Comparison of ENCODE assay signal across 8 mouse cellular contexts in genomic region chr11:59808170-59808960, GRCm38 (mm10). TPM values are rescaled to one million over a fixed set of nuclear protein-coding genes. Genes with fewer than 3 reads are reported as not detected.
DNase-seq lines count a peak whose midpoint lies in the region; ATAC-seq and TF ChIP-seq lines count a peak whose summit lies in the region.

No protein-coding gene starts in this region.

- TF ChIP-seq CTCF in cerebellum, adult 2 months (IDR thresholded peaks at IDR 0.05; ENCODE audit: borderline replicate concordance, insufficient read depth, low read depth, low read length), result peak; percentile 41; the same call in 1 of the 2 replicates
- no peak for TF ChIP-seq CTCF in spleen, adult 2 months (IDR thresholded peaks at IDR 0.05; ENCODE audit: extremely low read depth, insufficient read depth, insufficient read length, insufficient replicate concordance)

- H3K27ac ChIP-seq in cerebellum, adult 2 months (ENCODE audit: insufficient read depth, low read length), result peak overlapping the region; percentile 26
- peak overlapping the region; percentile 19; the same call in 1 of the 2 replicates for H3K27ac ChIP-seq in spleen, adult 2 months (ENCODE audit: insufficient read depth, low read length)
- H3K27ac ChIP-seq in limb, embryonic 13.5 days, result no peak overlapping the region
- peak overlapping the region; percentile 35 for H3K27ac ChIP-seq in stomach, embryonic 16.5 days (ENCODE audit: low read length)

- peaks cover 36% of the 10 kb centered on the region for H3K36me3 ChIP-seq in spleen, adult 2 months (ENCODE audit: control insufficient read depth, insufficient read depth, low read length)
- peaks cover 46% of the 10 kb centered on the region for H3K36me3 ChIP-seq in limb, embryonic 13.5 days
- peaks cover 6% of the 10 kb centered on the region; the same call in 1 of the 2 replicates for H3K36me3 ChIP-seq in stomach, embryonic 16.5 days (ENCODE audit: control insufficient read depth, insufficient read depth, low read length)

- H3K9ac ChIP-seq in limb, embryonic 13.5 days, result peak overlapping the region; percentile 91
- H3K9ac ChIP-seq in stomach, embryonic 16.5 days (ENCODE audit: low read length), result peak overlapping the region; percentile 98

- peak overlapping the region; percentile 84 for H3K4me3 ChIP-seq in cerebellum, adult 2 months (replicated peaks; ENCODE audit: insufficient read depth, low read depth, low read length)
- peak overlapping the region; percentile 83; the same call in 1 of the 2 replicates for H3K4me3 ChIP-seq in spleen, adult 2 months (ENCODE audit: extremely low read depth, insufficient read depth, insufficient read length)
- H3K4me3 ChIP-seq in limb, embryonic 13.5 days, result peak overlapping the region; percentile 63
- H3K4me3 ChIP-seq in stomach, embryonic 16.5 days (replicated peaks; ENCODE audit: low read length), result peak overlapping the region; percentile 76

- WGBS in cerebellum, adult 2 months, result 8% methylated on average over 14 of the region's 14 CpGs
- 71% methylated on average over 14 of the region's 14 CpGs for WGBS in spleen, adult 2 months
- 71% methylated on average over 14 of the region's 14 CpGs for WGBS in limb, embryonic 13.5 days
- WGBS in stomach, embryonic 16.5 days, result 65% methylated on average over 14 of the region's 14 CpGs

- H3K27me3 ChIP-seq in cerebellum, adult 2 months (ENCODE audit: control insufficient read depth, insufficient read depth, low read length), result no peaks in the 10 kb centered on the region
- no peaks in the 10 kb centered on the region for H3K27me3 ChIP-seq in spleen, adult 2 months (ENCODE audit: control insufficient read depth, insufficient read depth, low read length)
- no peaks in the 10 kb centered on the region for H3K27me3 ChIP-seq in limb, embryonic 13.5 days
- H3K27me3 ChIP-seq in stomach, embryonic 16.5 days (ENCODE audit: control insufficient read depth, insufficient read depth, low read length), result no peaks in the 10 kb centered on the region

- no peak for TF ChIP-seq POLR2A in cerebellum, adult 2 months (IDR thresholded peaks at IDR 0.05; ENCODE audit: borderline replicate concordance, insufficient read depth, low read length)
- no peak for TF ChIP-seq POLR2A in spleen, adult 2 months (IDR thresholded peaks at IDR 0.05; ENCODE audit: low read depth, low read length)

- peak overlapping the region; percentile 83 for H3K4me2 ChIP-seq in limb, embryonic 13.5 days (replicated peaks)
- H3K4me2 ChIP-seq in stomach, embryonic 16.5 days (ENCODE audit: low read depth, low read length), result peak overlapping the region; percentile 78

- H3K4me1 ChIP-seq in cerebellum, adult 2 months (ENCODE audit: control insufficient read depth, insufficient read depth, low read length), result peaks cover 35% of the 10 kb centered on the region
- H3K4me1 ChIP-seq in spleen, adult 2 months (ENCODE audit: control insufficient read depth, insufficient read depth, insufficient read length), result peaks cover 6% of the 10 kb centered on the region; the same call in 1 of the 2 replicates
- H3K4me1 ChIP-seq in limb, embryonic 13.5 days, result peaks cover 21% of the 10 kb centered on the region
- peaks cover 14% of the 10 kb centered on the region for H3K4me1 ChIP-seq in stomach, embryonic 16.5 days (ENCODE audit: control insufficient read depth, insufficient read depth, low read length)

- H3K9me3 ChIP-seq in limb, embryonic 13.5 days, result no peaks in the 10 kb centered on the region
- no peaks in the 10 kb centered on the region for H3K9me3 ChIP-seq in stomach, embryonic 16.5 days (replicated peaks; ENCODE audit: control insufficient read depth, low read length)

- DNase-seq in cerebellum, adult 2 months, result peak; percentile 44 to 46
- DNase-seq in cerebellum, adult 11-12 months, result no peak
- DNase-seq in spleen, adult 2 months (ENCODE audit: low read depth in 1 of 2, low spot score in 2 of 2), result no peak
- no peak for DNase-seq in spleen, postnatal 36 days (ENCODE audit: low spot score in 2 of 2)
- no peak for DNase-seq in spleen, adult 18-20 months

- no peak for ATAC-seq in limb, embryonic 13.5 days (ENCODE audit: low FRiP score, low read depth)
- no peak for ATAC-seq in stomach, embryonic 16.5 days (ENCODE audit: insufficient read depth, low FRiP score)
- no peak; the same call in 1 of the 2 replicates for ATAC-seq in megakaryocyte-erythroid progenitor cell, adult 5-6 weeks (replicated peaks; ENCODE audit: low FRiP score, low TSS enrichment, poor library complexity, severe bottlenecking)

RNA-seq across cellular contexts. Expression of gene Flcn, which starts 1.5 kb away (rescaled TPM):
- 81.1 and 88.2 TPM in 2 replicates for polyA plus RNA-seq in cerebellum, adult 2 months (2012; rRNA removed)
- 43.1 and 48.4 TPM in 2 replicates for polyA plus RNA-seq in spleen, adult 2 months (2012; rRNA removed)
- polyA plus RNA-seq in limb, embryonic 13.5 days (2015; fragmentation: Nextera tagmentation; extraction: Ambion mirVana), result 38.4 and 40.8 TPM in 2 replicates
- polyA plus RNA-seq in stomach, embryonic 16.5 days (2015; fragmentation: Nextera tagmentation; extraction: Ambion mirVana), result 34.1 and 35.6 TPM in 2 replicates
- total RNA-seq in megakaryocyte-erythroid progenitor cell, adult 5-6 weeks (2014; fragmentation: Nextera tagmentation), result 25.4 and 31.1 TPM in 2 replicates
- 17.0 and 21.1 TPM in 2 replicates for total RNA-seq in megakaryocyte-erythroid progenitor cell, adult 5-6 weeks (2017)

RNA-seq across cellular contexts. Expression of gene Pld6, which starts 20.9 kb away (rescaled TPM):
- 2.3 and 2.5 TPM in 2 replicates for polyA plus RNA-seq in cerebellum, adult 2 months (2012; rRNA removed)
- polyA plus RNA-seq in spleen, adult 2 months (2012; rRNA removed), result 0.69 and 0.96 TPM in 2 replicates
- polyA plus RNA-seq in limb, embryonic 13.5 days (2015; fragmentation: Nextera tagmentation; extraction: Ambion mirVana), result 4.7 and 4.9 TPM in 2 replicates
- polyA plus RNA-seq in stomach, embryonic 16.5 days (2015; fragmentation: Nextera tagmentation; extraction: Ambion mirVana), result 6.0 and 7.7 TPM in 2 replicates
- 2.6 and 2.8 TPM in 2 replicates for total RNA-seq in megakaryocyte-erythroid progenitor cell, adult 5-6 weeks (2014; fragmentation: Nextera tagmentation)
- 1.4 and 2.1 TPM in 2 replicates for total RNA-seq in megakaryocyte-erythroid progenitor cell, adult 5-6 weeks (2017)

RNA-seq across cellular contexts. Expression of gene Nt5m, which starts 30.9 kb away (rescaled TPM):
- 99.5 and 99.6 TPM in 2 replicates for polyA plus RNA-seq in cerebellum, adult 2 months (2012; rRNA removed)
- polyA plus RNA-seq in spleen, adult 2 months (2012; rRNA removed), result 16.2 and 16.7 TPM in 2 replicates
- 40.3 and 44.8 TPM in 2 replicates for polyA plus RNA-seq in limb, embryonic 13.5 days (2015; fragmentation: Nextera tagmentation; extraction: Ambion mirVana)
- polyA plus RNA-seq in stomach, embryonic 16.5 days (2015; fragmentation: Nextera tagmentation; extraction: Ambion mirVana), result 29.4 and 31.6 TPM in 2 replicates
- total RNA-seq in megakaryocyte-erythroid progenitor cell, adult 5-6 weeks (2014; fragmentation: Nextera tagmentation), result 19.6 and 21.9 TPM in 2 replicates
- total RNA-seq in megakaryocyte-erythroid progenitor cell, adult 5-6 weeks (2017), result 16.6 and 26.9 TPM in 2 replicates

RNA-seq across cellular contexts. Expression of gene Cops3, which starts 31.3 kb away (rescaled TPM):
- 66.8 and 66.9 TPM in 2 replicates for polyA plus RNA-seq in cerebellum, adult 2 months (2012; rRNA removed)
- polyA plus RNA-seq in spleen, adult 2 months (2012; rRNA removed), result 9.1 and 9.9 TPM in 2 replicates
- 219 and 228 TPM in 2 replicates for polyA plus RNA-seq in limb, embryonic 13.5 days (2015; fragmentation: Nextera tagmentation; extraction: Ambion mirVana)
- polyA plus RNA-seq in stomach, embryonic 16.5 days (2015; fragmentation: Nextera tagmentation; extraction: Ambion mirVana), result 172 and 174 TPM in 2 replicates
- total RNA-seq in megakaryocyte-erythroid progenitor cell, adult 5-6 weeks (2014; fragmentation: Nextera tagmentation), result 171 and 212 TPM in 2 replicates
- total RNA-seq in megakaryocyte-erythroid progenitor cell, adult 5-6 weeks (2017), result 224 and 228 TPM in 2 replicates

Comparison
In these comparisons a context has a peak if more than half of its experiments do, and no peak if none do; other contexts are left out.
1. DNase-seq: peak in cerebellum, adult 2 months (2 of 2); none in cerebellum, adult 11-12 months (single experiment), spleen, adult 2 months (0 of 2), spleen, postnatal 36 days (0 of 2) and spleen, adult 18-20 months (0 of 2).
2. Peak in every context shown above with its lines, with median percentiles within 50 percentile points of each other: H3K4me3 ChIP-seq.